Mouse (Mus musculus) limb, embryonic 12.5 days (tissue): ENCODE data around the gene Kcnj14. TPM values are rescaled to one million over a fixed set of nuclear protein-coding genes. Genes with fewer than 3 reads are reported as not detected.
A peak's percentile ranks its signal among the peaks of the same experiment; 100 is the strongest.

ENCODE experiments used
- ATAC-seq: fragments of 200-750 bp; cut with Nextera tagmentation; 2 replicates; pipeline ENCODE4 v1.8.0; 2017; ENCODE audit warnings: low read depth, moderate TSS enrichment; ENCODE audit not compliant: insufficient number of reproducible peaks, insufficient read depth, low FRiP score, low TSS enrichment
- H3K27ac ChIP-seq: fragments of 300-500 bp; sonication (generic); 2 replicates; pipeline ENCODE4 v1.5.1; 2016; ENCODE audit warnings: mild to moderate bottlenecking, moderate library complexity
- H3K27me3 ChIP-seq: fragments of 300-500 bp; sonication (generic); 2 replicates; pipeline ENCODE4 v1.6.1; 2016; ENCODE audit warnings: mild to moderate bottlenecking, moderate library complexity
- H3K36me3 ChIP-seq: fragments of 300-500 bp; sonication (generic); 2 replicates; pipeline ENCODE4 v1.6.1; 2016; ENCODE audit warnings: mild to moderate bottlenecking, moderate library complexity
- H3K4me1 ChIP-seq: fragments of 300-500 bp; sonication (generic); replicated peaks from 2 replicates; pipeline ENCODE4 v1.6.1; 2016
- H3K4me2 ChIP-seq: fragments of 300-500 bp; sonication (generic); 2 replicates; pipeline ENCODE4 v1.6.1; 2016; ENCODE audit warnings: mild to moderate bottlenecking, moderate library complexity
- H3K4me3 ChIP-seq: fragments of 300-500 bp; sonication (generic); replicated peaks from 2 replicates; pipeline ENCODE4 v1.5.1; 2016; ENCODE audit warnings: mild to moderate bottlenecking
- H3K9ac ChIP-seq: fragments of 300-500 bp; sonication (generic); replicated peaks from 2 replicates; pipeline ENCODE4 v1.6.1; 2016; ENCODE audit warnings: mild to moderate bottlenecking, moderate library complexity
- H3K9me3 ChIP-seq: fragments of 300-500 bp; sonication (generic); 2 replicates; pipeline ENCODE4 v1.6.1; 2016; ENCODE audit warnings: mild to moderate bottlenecking, moderate library complexity
- WGBS: fragments of 180-500 bp; shearing (Covaris S2); methylation state at CpG from one replicate; pipeline ENCODE4 v1.1.7; 2016; 5-methylcytosine and 5-hydroxymethylcytosine counted together
- polyA plus RNA-seq: library from polyadenylated mRNA; unstranded; fragments of >200 nt; fragmentation: Nextera tagmentation; extraction: Ambion mirVana; gene quantifications from 2 replicates; pipeline ENCODE4 v1.2.1, GENCODE M21; 2016

Gene Kcnj14
- 1.6 and 2.2 TPM in 2 replicates for polyA plus RNA-seq

DNA sequence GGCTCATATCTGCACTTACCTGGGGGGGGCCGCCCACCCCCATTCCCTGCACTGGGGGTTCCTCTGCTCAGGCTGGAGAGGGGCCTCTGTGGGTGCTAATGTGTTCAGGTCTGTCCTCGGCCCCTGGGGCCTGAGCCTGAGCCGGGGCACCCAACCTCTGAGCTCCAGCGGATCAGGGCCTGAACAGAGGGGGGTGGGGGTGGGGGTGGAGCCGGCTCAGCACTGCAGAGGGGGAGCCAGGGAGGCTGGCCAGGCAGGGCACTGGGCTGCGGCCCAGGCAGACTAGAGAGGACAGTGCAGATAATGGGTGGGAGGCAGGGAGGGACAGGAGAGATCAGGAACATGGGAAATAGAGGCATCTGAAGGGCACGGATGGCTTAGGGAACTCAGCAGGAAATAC is at the start of gene Kcnj14:
Gene Kcnj14, minus strand, starts transcription at position 185 of the 400 bp plus-strand sequence.
- 70% methylated on average over 7 of the region's 7 CpGs for WGBS
- no peak for ATAC-seq
- Histone ChIP-seq H3K9ac (no peak within 1 kb of the TSS), H3K36me3 (peaks cover 72% of the 10 kb centered on the region), H3K9me3 (no peaks in the 10 kb centered on the region), H3K4me3 (no peak within 1 kb of the TSS), H3K4me1 (peaks cover 6% of the 10 kb centered on the region), H3K27me3 (peaks cover 10% of the 10 kb centered on the region), H3K4me2 (no peak within 1 kb of the TSS), H3K27ac (no peak within 1 kb of the TSS)

DNA sequence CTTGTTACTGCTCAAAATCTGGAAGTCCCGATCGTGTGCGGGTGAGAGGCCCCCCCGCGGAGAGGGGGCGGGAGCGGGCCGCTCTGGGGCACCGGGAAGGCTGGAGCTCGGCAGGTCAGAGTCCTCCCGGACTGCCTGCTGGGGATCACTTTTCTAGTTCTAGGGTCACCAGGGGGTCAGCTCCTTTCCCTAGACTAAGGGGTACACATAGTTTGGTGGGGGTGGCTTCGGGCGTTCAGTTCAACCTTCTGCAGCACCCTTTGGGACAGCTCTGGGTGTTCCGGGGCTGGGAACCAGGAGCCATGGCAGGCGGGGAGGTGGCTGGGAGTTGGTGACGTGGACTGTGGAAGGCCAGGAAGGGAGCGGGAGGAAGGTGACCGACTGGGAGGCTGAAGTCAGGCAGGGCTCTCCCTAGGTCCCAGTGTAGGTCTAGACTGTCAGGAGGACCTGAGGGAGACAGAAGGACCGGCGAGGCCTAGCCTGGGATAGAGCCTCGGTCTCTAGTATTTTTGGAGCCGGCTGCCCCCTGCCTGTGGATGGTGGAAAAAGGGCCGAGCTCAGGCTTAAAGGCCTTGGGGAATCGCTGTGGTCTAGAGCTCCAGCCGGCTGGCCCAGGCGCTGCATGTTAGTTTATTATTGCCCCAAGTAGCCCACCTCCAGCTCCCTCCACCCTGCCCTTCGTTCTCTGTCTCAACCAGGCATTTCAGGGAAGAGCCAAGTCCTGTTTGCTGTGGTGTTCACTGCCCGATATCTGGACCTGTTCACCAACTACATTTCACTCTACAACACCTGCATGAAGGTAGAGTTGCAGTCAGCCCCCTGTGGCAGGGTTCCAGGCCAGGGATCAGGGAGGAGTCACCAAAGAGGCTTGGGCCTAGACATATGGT is 48.7 kb upstream of the Kcnj14 start:
- Histone ChIP-seq H3K36me3 (peaks cover 42% of the 10 kb centered on the region), H3K4me1 (peaks cover 43% of the 10 kb centered on the region), H3K4me3 (peak overlapping the region; percentile 72), H3K27ac (peak overlapping the region; percentile 89), H3K9ac (peak overlapping the region; percentile 96), H3K4me2 (peak overlapping the region; percentile 76), H3K9me3 (no peaks in the 10 kb centered on the region), H3K27me3 (peaks cover 39% of the 10 kb centered on the region)
- WGBS = 3% methylated on average over 28 of the region's 28 CpGs
- peak; percentile 22 for ATAC-seq

DNA sequence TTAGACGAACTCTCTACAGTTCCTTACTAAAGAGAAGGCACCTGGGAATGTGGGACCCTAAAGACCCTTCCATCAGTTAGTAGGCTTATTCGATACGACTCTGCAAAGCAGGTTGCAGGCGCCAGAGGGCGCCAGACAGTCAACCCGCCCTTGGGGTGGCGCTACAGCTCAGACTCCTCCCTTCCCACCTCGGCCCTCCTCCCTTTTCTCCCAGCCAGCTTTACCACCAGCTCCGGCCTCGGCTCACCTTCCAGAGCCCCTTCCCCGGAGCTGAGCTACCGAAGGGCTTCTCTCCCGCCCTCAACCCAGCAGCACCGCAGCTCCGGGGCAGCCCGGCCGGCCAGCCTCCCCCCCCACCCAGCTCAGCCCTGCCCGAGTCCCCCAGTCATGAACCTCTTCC is 48.0 kb upstream of the Kcnj14 start, which contains the start of gene Kdelr1:
Gene Kdelr1, plus strand, starts transcription at position 149 of the 400 bp plus-strand sequence.
- Histone ChIP-seq H3K4me3 (peak within 1 kb of the TSS; percentile 72), H3K27ac (peak within 1 kb of the TSS; percentile 89), H3K9me3 (no peaks in the 10 kb centered on the region), H3K9ac (peak within 1 kb of the TSS; percentile 96), H3K27me3 (peaks cover 46% of the 10 kb centered on the region), H3K36me3 (peaks cover 38% of the 10 kb centered on the region), H3K4me1 (peaks cover 50% of the 10 kb centered on the region), H3K4me2 (peak within 1 kb of the TSS; percentile 76)
- peak; percentile 67 for ATAC-seq
- WGBS = 2% methylated on average over 18 of the region's 18 CpGs

GRCm38 (mm10) chr7:45870282-45871058 is 45.9 kb upstream of the Kcnj14 start:
- H3K27me3 ChIP-seq = peaks cover 61% of the 10 kb centered on the region
- peak overlapping the region; percentile 65 for H3K4me2 ChIP-seq
- peak overlapping the region; percentile 60 for H3K9ac ChIP-seq
- H3K27ac ChIP-seq = no peak overlapping the region
- H3K4me1 ChIP-seq = peaks cover 58% of the 10 kb centered on the region
- no peak for ATAC-seq
- H3K36me3 ChIP-seq = peaks cover 16% of the 10 kb centered on the region
- under 1% methylated on average over 30 of the region's 30 CpGs for WGBS
- no peaks in the 10 kb centered on the region for H3K9me3 ChIP-seq
- H3K4me3 ChIP-seq = peak overlapping the region; percentile 34

DNA sequence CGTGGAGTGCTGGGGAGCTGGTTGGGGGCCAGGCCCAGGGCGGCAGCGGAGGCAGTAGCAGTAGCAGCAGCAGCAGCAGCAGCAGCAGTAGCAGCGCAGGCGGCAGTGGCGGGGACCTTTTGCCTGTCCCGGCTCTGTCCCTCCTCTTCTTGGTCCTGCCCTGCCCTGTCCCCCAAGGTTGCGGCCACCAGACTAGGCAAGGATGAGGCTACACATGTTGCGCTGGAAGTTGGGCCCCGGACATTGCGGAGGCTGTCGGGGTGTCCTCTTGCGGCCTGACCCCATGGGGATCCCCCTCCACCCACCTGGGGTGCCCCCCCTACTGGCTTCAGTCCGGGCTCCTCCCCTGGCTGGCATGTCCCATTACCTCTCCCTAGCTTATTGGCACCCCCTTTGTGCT is 45.2 kb upstream of the Kcnj14 start:
- ATAC-seq = no peak
- H3K4me3 ChIP-seq = peak overlapping the region; percentile 34
- WGBS = 3% methylated on average over 14 of the region's 14 CpGs
- H3K36me3 ChIP-seq = peaks cover 9% of the 10 kb centered on the region
- no peak overlapping the region for H3K27ac ChIP-seq
- H3K4me2 ChIP-seq = peak overlapping the region; percentile 65
- H3K9me3 ChIP-seq = no peaks in the 10 kb centered on the region
- H3K27me3 ChIP-seq = peaks cover 61% of the 10 kb centered on the region
- H3K9ac ChIP-seq = peak overlapping the region; percentile 38
- H3K4me1 ChIP-seq = peaks cover 54% of the 10 kb centered on the region

GRCm38 (mm10) chr7:45869107-45869670 is 44.6 kb upstream of the Kcnj14 start:
- 9% methylated on average over 8 of the region's 8 CpGs for WGBS
- Histone ChIP-seq H3K4me2 (peak overlapping the region; percentile 65), H3K27me3 (peaks cover 61% of the 10 kb centered on the region), H3K4me3 (peak overlapping the region; percentile 34), H3K4me1 (peaks cover 48% of the 10 kb centered on the region), H3K36me3 (peaks cover 4% of the 10 kb centered on the region), H3K27ac (no peak overlapping the region), H3K9me3 (no peaks in the 10 kb centered on the region), H3K9ac (peak overlapping the region; percentile 38)
- ATAC-seq = no peak

- Histone ChIP-seq H3K27ac (no peak overlapping the region), H3K9me3 (no peaks in the 10 kb centered on the region), H3K4me3 (no peak overlapping the region), H3K9ac (no peak overlapping the region), H3K36me3 (no peaks in the 10 kb centered on the region), H3K4me2 (no peak overlapping the region; the same call in 1 of the 2 replicates), H3K4me1 (peaks cover 41% of the 10 kb centered on the region), H3K27me3 (peaks cover 61% of the 10 kb centered on the region)
- no peak for ATAC-seq
- WGBS = 34% methylated on average over 2 of the region's 2 CpGs
Observed at GRCm38 (mm10) chr7:45867871-45868270, 43.3 kb upstream of the Kcnj14 start.

DNA sequence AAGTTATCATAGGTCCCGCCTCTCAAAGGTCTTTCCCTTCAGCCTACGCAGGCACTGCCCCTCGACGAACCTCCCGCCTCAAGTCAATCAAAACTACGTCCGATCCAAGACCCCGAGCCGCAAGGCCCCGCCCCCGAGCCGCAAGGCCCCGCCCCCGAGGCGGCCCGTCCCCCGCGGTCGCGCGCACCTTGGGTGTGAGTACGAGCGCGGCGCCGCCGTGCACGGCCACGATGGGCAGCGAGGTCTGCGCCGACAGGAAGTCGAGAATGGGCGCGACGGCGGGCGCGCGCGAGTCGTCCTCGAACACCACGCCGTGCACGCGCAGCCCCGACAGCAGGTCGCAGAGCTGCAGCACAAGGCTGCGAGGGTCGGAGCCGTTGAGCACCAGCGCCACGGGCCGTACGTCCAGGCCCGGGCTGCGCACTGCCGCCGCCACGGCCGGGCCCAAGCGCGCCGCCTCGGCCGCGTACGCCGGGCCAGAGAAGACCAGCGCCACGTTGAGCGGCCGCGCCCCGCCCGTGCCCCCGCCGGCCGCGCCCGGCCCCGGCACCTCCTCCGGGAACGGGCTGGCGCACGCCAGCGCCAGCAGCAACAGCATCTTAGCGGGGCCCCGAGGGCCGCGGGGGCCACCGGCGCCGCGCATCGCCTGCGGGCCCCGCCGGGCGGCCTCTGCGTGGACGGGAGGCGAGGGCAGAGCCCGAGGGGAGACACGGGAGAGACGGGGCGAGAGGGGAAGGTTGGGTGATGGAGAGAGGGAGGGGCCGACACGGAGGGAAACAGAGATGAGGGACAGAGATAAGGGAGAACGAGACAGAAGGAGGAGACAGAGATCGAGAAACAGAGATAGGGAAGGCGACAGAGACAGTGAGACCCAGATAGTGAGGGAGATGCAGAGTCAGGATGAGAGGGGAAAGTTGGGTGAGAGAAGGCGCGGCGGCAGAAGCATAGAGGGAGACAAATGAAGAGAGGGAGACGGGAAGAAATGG is 41.6 kb upstream of the Kcnj14 start:
- Histone ChIP-seq H3K36me3 (no peaks in the 10 kb centered on the region), H3K4me3 (peak overlapping the region; percentile 73), H3K9ac (peak overlapping the region; percentile 88), H3K27ac (no peak overlapping the region), H3K4me1 (peaks cover 41% of the 10 kb centered on the region), H3K4me2 (peak overlapping the region; percentile 81), H3K27me3 (peaks cover 60% of the 10 kb centered on the region), H3K9me3 (no peaks in the 10 kb centered on the region)
- ATAC-seq = peak; percentile 54; the same call in 1 of the 2 replicates
- 1% methylated on average over 102 of the region's 117 CpGs for WGBS

DNA sequence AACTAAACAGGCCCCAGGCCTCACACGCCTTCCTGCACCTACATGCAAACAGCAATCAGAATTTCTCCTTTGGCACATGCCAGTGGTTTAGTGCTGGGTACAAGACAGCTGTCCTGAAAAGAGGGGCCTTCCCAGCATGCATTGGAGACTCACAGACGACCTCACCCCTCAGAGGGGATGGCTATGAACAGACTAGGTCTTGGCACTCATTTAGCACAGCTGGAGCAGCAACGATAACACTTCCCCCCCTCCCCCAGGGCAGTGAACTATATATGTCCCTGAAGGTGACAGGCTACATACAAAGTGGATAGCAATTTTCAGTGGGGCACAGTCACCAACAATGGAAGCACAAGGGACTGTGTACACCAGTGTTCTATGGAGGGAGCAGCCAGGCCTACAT is 39.9 kb upstream of the Kcnj14 start:
- Histone ChIP-seq H3K27ac (no peak overlapping the region), H3K4me2 (no peak overlapping the region), H3K36me3 (no peaks in the 10 kb centered on the region), H3K27me3 (peaks cover 59% of the 10 kb centered on the region), H3K4me3 (no peak overlapping the region), H3K9ac (no peak overlapping the region), H3K9me3 (no peaks in the 10 kb centered on the region), H3K4me1 (peaks cover 29% of the 10 kb centered on the region)
- WGBS = 63% methylated on average over 3 of the region's 3 CpGs
- no peak for ATAC-seq

DNA sequence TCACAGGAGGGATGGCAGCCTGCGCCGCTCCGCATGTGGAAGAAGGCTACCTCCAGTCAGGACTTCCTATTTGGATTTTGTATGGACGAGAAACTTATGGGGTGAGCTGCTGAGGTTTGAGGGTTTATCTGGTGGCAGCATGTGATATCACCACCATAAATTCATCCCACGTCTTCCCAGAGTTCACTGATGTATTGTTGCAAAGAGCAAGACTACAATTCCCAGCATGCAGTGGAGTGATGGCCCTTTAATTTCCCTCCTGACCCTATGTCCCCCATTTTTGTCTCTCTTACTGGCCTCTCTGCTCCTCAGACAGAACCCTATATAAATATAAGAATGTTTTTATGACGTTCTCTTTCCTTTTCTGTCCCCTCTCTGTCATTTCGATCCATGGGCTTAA is 38.2 kb upstream of the Kcnj14 start:
- Histone ChIP-seq H3K36me3 (no peaks in the 10 kb centered on the region), H3K27me3 (peaks cover 59% of the 10 kb centered on the region), H3K4me2 (no peak overlapping the region), H3K4me1 (peaks cover 20% of the 10 kb centered on the region), H3K4me3 (no peak overlapping the region), H3K9ac (no peak overlapping the region), H3K9me3 (no peaks in the 10 kb centered on the region), H3K27ac (no peak overlapping the region)
- WGBS = 88% methylated on average over 7 of the region's 7 CpGs
- no peak for ATAC-seq
